Mouse (Mus musculus) megakaryocyte, embryonic 14.5 days (primary cell): ENCODE results near the gene Pde4d.

ENCODE experiments used
- FLI1 ChIP-seq: IDR thresholded peaks from 2 replicates; pipeline ENCODE4 v1.6.1; 2012; ENCODE audit warnings: low read length, inconsistent platforms, mixed read lengths
- GATA1 ChIP-seq: IDR thresholded peaks from 3 replicates; pipeline ENCODE4 v1.6.1; 2012; ENCODE audit warnings: mixed read lengths, low read length, inconsistent platforms, borderline replicate concordance

- TF ChIP-seq FLI1 (no peak), GATA1 (no peak)
Measured at GRCm38 (mm10) chr13:109429544-109429943, 979.8 kb downstream of the Pde4d start.
